Mouse (Mus musculus): ENCODE results near the gene Lrig1.

Gene Lrig1

GRCm38 (mm10) chr6:94700067-94700491 is at the start of gene Lrig1:
TSS of gene Lrig1 (minus strand) at chr6:94700158.
- DNase-seq (ENCODE audit: low spot score), result peak; percentile 97

DNA sequence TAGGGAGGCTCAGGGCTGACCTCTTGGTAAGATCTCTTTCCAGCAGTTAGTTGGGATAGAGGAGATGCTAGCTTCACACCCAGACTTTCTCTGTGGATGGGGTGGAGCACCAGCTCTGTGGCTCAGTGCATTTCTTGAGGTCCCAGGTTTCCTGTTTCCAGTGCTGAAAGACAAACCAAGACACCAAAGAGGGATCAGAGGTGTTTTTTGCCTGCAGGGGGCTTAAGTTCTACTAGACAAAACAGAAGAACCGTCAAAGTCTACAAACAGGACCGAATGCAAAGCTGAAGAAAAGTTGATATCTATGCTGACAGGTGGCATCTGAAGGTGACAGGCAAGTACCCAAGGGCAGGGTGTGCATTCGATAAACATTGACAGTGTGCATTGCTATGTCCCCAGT is 49.7 kb upstream of the Lrig1 start:
- DNase-seq (ENCODE audit: low spot score), result no peak

DNA sequence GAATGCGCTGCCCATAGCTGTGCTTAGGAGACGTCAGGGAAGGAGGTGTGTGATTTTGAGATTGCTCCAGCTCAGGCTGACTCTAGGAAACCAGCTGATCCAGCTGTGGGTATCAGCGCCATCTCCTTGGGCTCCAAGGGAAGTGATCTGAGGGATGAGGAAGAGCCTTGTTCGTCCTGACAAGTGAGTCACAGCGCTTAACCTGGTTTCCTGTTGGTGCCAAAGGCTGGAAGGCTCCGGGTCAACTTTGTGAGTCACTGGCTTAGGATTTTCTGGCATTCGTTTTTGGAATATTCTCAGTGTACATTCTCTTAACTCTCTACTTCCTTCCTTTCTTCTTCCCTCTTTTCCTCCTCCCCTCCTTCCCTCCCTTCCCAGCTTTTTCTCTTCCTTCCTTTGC is 48.4 kb upstream of the Lrig1 start:
- no peak for DNase-seq (ENCODE audit: low spot score)

DNA sequence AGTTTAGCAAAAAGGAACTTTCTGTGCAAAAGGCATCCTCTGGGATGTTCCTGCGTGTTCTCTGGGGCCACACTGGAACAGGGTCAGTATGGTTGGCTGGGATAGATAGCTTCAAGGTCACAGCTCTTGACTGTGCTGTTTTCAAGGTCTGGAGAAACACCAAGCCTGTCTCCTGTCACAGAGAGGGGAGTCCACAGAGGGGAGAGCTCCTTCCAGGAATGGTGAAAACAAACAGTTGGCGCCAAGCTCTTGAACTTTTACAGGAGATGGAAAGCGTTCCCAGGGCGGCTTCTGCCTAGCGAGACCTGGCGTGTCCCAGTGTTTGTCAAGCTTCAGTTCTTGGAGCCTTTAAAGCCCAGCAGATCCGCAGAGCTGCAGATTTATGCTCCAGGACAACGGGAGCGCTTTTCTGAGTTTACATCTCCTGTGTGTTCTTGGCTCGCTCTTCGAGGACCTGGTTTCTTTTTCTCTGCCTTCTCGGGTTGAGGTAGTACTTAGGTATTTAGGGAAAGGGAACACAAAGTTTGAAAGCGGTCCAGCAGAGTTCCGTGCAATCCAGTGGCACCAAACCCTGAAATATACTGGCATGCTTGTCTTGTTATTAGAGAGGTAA is 40.3 kb upstream of the Lrig1 start:
- no peak for DNase-seq (ENCODE audit: low spot score)

DNA sequence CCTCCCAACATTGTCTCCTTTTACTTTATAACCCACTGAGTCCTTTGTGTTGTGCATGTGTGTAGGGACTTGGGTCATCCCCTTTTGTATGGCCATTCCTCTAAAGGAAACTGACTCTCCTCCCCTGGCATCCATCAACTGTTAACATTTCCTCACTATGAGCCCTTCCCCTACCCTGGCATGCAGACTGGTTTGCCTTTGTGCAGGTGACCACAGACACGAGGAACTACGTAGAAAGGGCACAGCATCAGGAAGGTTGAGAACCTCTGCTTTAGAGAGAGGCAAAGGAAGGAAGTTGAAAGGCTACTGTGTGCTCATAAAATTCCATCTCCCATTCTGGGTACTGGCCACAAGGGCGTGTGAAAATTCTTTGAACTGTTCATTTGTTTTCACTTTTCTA is 38.7 kb upstream of the Lrig1 start:
- no peak for DNase-seq (ENCODE audit: low spot score)

DNA sequence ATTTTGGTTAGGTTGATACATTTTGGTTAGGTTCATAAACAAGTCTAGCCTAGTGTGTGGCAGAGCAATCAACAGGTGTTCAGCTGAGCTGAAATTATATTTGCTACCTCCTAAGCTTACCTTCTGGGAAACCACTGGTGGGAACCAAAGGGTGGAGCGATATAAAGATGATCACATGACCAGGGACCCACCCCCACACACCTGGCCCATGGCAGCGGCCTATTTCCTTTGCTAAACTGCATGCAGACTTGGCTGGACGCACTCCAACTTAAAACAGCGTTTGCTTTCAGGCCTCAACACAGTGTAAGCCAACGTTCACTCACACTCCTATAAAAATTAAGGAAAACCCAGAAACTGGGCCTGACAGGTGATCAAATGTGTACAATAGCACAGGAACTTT is 33.9 kb upstream of the Lrig1 start:
- DNase-seq (ENCODE audit: low spot score), result no peak

- no peak for DNase-seq (ENCODE audit: low spot score)
Observed at GRCm38 (mm10) chr6:94729847-94730246, 29.9 kb upstream of the Lrig1 start.

DNA sequence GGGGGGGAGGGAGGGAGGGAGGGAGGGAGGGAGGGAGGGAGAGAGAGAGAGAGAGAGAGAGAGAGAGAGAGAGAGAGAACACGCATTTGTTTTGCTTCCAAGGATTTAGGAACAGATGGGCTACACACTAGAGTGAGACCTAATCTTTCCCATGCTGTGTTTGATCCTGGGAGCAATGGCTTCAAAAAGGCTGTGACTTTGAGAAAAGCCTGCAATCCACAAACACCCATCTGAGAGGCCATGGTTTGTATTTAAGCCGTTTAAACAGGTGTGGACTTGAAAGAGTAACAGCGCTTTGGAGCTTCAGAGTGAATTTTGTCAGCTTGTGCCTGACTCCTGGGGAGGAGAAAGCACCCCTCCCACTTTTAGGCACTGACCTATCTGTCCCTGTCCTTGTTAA is 29.2 kb upstream of the Lrig1 start:
- DNase-seq (ENCODE audit: low spot score), result no peak

GRCm38 (mm10) chr6:94724612-94725011 is 24.7 kb upstream of the Lrig1 start:
- DNase-seq (ENCODE audit: low spot score), result no peak

GRCm38 (mm10) chr6:94718607-94719346 is 18.8 kb upstream of the Lrig1 start:
- DNase-seq (ENCODE audit: low spot score), result no peak

DNA sequence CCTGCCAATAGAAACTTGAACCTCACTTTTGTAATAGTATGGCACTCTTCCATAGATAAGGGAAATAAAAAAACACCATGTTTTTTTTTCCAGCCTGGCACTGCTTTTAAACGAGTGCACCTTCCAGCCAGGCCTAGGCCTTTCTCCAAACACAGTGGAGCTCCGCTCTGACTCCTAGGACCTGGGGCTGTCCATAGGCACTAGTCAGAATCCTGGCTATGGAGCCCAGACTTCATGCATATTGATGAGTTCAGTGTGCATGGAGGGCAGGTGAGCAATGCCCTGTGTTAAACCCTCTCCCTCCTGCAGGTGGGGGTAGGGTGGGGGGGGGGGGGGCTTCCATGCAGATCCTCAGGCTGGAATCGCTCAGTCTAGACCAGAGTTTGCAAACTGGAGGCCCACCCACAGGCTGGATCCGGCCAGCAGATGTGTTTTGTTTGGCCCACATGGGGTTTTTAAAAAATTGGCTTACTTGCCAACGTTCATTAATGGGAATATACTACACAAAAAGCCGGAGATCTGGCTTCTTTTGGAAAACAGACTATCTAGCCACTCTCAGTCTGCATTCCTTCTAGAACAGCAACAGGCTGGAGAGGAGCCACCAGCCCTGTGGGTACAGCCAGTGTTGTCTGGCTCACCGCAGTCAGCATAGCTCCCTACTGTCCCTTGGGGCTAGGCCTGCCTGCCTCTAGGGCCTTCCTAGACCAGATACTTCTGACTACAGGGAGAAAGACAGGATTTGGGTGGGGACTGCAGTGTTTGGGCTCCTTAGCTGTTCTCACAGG is 17.9 kb upstream of the Lrig1 start:
- DNase-seq (ENCODE audit: low spot score), result no peak

DNA sequence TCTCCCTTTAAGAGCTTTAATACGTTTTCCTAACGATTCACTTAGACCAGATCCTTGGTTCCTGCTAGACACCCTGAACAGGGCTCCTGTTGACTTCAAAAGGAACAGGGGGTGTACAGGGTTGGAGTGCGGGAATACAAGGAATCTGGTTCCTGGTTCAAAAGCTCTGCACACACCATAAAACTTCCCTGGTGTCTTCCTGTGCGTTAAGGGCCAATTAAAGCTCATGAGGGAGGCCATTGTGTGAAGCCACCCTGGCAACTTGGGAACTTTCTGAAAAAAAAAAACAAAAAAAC is 15.6 kb upstream of the Lrig1 start:
- no peak for DNase-seq (ENCODE audit: low spot score)

DNA sequence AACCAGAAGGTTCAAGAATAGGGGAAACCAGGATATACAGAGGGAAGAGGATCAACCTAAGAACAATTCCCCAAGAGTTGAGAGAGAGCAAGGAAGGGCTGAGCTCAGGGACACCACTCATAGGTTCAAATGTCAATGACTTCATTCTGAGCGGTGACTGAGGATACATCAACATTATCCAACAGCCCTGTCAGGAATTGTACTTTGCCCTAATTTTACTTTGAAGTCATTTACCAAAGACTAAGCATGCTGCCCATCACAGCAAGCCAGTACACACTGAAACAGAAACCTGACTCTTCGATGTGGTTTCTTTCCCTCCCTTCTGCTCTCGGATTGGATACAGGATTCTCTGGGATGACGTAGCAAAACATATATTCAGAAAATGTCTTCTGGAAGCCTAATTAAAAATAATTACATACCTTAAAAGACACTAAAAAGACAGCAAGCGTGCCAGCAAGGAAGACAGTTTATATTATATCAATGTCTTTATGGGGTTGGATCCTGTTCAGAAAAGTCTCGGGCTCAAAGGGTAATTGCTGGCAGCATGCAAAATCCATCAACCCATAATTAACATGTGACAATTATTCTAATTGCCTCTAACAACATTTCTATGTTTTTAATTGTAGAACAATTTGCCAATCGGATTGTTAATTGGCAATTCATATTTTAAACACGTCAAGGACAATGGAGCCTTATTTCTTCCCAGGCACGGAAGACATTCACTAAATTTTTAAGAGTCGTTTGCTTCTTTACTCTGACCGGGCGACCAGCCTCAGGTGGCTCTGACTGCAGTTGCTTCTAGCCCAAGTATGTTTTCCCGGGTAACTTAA is 15.1 kb upstream of the Lrig1 start:
- no peak for DNase-seq (ENCODE audit: low spot score)

DNA sequence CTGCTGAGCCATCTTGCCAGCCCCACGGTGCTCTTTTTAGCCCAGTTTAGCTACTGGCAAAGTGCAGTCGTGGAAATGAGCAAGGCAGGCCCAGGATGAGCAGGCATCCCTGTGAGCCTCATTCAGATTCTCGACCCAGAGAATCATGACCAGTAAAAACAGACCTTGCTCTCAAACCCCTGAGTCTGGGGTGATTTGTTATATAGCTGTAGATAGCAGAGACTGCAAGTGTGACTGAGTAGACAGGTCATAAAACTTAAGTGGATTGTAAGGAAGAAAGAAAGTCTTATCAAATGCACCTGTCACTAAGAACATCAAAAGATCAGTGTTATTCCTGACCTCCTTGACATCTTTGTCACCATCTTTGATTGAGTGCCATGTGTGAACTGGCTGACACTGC is 9.9 kb upstream of the Lrig1 start:
- no peak for DNase-seq (ENCODE audit: low spot score)

GRCm38 (mm10) chr6:94709150-94709549 is 9.2 kb upstream of the Lrig1 start:
- no peak for DNase-seq (ENCODE audit: low spot score)

DNA sequence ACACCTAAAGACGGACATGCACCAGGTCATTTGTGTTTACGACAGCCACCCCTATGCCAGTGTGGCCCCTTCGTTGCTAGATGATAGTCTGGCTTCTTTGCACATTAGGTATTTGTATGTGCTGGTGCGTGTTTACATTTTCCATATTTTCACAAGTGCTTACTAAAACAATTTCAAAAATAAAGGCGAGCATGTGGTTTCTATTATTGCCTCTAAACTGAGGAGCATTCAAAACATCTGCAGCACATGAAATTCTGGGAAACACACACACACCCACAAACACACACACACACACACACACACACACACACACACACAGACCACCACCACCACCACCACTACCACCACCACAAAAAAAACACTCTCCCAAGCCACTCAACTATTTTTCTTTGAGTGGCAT is 7.3 kb upstream of the Lrig1 start:
- DNase-seq (ENCODE audit: low spot score), result no peak

DNA sequence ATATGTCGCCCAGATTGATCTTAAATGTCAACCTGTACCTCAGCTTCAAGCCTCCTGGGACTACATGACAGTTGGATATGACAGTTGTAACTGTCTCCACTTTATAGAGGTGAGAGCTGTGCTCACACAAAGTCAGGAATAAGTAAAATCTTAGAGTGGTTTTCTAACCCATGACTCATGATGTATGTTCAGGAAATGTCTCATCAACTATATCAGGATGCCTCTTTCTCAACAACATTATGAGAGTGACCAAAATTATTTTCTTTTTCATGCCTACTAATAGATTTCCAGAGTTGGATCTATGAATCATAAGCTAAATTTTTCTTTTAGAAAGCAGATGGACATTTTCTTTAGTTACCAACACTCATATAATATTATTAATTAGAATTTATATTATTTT is 6.0 kb upstream of the Lrig1 start:
- DNase-seq (ENCODE audit: low spot score), result no peak

DNA sequence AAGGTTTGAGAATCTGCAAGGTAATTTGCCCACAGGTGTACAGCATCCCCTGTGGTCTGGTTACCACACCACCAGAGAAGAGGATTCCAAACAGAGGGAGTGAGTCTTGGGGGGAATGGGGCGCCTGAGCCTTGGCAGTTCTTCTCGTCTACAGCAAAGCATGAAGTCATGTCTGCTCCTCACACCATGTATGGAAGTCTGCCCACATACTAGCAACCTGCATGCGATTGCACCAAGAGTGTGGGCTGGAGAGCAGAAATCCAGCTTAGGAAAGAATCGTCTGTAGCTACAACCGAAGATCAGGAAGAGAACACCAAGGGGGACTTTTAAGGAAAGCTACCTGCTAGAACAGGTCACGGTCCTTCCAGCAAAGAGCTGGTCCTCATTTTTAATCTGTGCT is 3.0 kb upstream of the Lrig1 start:
- DNase-seq (ENCODE audit: low spot score), result no peak

DNA sequence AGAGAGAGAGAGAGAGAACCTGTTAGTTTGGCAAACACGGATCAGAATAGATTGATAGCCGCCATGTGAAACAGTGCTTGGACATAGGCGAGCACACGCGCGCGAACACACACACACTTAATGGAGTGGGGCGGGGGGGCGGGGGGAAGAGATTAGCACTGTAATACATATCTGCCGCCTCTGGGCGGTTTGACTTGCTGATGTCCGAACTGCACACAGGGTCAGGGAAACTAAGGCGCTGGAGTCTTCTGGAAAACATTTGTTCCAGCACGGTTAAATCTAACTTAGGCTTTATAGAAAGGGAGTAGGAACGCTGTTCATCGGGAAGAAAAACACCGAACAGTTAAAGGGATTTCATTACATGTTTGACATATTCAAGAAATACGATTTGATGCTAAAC is 1.1 kb upstream of the Lrig1 start:
- no peak for DNase-seq (ENCODE audit: low spot score)

- DNase-seq (ENCODE audit: low spot score), result peak; percentile 41
Observed at GRCm38 (mm10) chr6:94700612-94701011, 654 bp upstream of the Lrig1 start.

DNA sequence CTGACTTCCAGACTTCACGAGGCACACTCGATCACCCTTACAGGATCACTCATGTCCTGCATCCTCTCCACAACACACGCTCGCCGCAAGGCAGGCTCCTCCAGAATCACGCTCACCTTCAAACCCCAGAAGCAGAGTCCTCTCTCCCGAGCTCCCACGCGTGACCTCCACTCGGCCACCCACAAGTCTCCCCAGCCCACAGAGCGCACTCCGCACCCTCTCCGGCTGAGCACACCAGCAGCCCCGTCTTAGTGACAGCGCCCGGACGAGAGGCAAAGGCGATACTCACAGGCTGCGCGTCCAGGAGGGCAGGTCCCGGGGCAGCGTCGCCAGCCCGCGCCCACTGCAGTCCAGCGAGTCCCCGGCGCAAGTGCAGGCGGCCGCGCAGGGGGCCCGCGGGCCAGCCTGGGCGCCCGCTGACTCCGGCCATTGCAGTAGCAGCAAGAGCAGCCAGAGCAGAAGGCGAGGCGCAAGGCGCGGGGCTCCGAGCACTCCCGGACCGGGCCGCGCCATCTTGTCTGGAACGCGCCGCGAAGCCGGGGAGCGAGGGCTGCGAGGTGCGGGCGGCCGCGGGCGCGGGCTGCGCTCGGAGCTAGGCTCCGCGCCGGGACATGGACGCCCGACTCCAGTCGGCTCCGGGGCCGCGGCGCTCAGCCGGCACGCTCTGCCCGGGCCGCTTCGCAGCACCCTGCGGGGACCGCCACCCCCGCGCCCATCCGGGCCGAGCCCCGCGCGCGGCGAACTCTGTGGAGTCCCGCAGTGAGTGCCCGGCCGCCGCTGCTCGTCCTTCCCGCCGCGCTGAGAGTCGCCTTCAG is 578 bp downstream of the Lrig1 start:
- DNase-seq (ENCODE audit: low spot score), result peak; percentile 38

Measured in T-cell, adult 2 months (primary cell).